Mouse (Mus musculus) brown adipose tissue, adult 24 weeks (tissue): ENCODE data around the gene Hnf1b. TPM values are rescaled to one million over a fixed set of nuclear protein-coding genes. Genes with fewer than 3 reads are reported as not detected.
A peak's percentile ranks its signal among the peaks of the same experiment; 100 is the strongest.

Experiments
- H3K27ac ChIP-seq: fragments of 200-500 bp; replicated peaks from 2 replicates; pipeline ENCODE4 v1.5.1; 2012; ENCODE audit warnings: low read depth, mild to moderate bottlenecking, low read length
- H3K4me1 ChIP-seq: fragments of 200-500 bp; 2 replicates; pipeline ENCODE4 v1.6.1; 2012; ENCODE audit warnings: low read length, mixed read lengths; ENCODE audit not compliant: control insufficient read depth, insufficient read depth, insufficient read length
- H3K4me3 ChIP-seq: fragments of 200-500 bp; 2 replicates; pipeline ENCODE4 v1.5.1; 2012; ENCODE audit warnings: low read depth, mild to moderate bottlenecking, low read length, moderate library complexity; ENCODE audit not compliant: insufficient read depth
- polyA plus RNA-seq: library from polyadenylated mRNA; stranded (reverse); fragments of >200 nt; gene quantifications from 2 replicates; pipeline ENCODE4 v1.2.4, GENCODE M21; 2012; ENCODE audit not compliant: missing spikeins, insufficient read depth, insufficient read length

Hnf1b gene
- polyA plus RNA-seq, 1 experiment, result not detected

DNA sequence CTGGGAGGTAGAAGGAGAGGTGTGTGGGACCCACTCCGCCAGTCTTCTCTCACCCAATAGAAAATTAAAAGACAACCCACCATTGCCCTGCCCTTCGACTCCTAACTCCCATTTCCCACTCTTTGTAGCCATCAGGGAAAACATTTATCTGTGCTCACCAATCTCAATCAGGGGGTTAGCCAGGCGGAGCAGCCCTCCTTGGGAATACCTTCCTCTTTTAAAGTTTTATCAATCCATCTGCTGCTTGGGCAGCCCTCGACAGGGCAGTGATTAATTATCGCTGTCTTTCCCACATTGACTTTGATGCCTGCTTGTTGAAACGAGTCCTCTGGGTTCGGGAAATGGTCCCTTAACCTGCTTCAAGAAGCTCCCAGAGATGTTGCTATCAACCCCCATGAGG, 47.7 kb downstream of the Hnf1b start:
- Histone ChIP-seq H3K27ac (no peak overlapping the region), H3K4me1 (no peaks in the 10 kb centered on the region), H3K4me3 (no peak overlapping the region)

DNA sequence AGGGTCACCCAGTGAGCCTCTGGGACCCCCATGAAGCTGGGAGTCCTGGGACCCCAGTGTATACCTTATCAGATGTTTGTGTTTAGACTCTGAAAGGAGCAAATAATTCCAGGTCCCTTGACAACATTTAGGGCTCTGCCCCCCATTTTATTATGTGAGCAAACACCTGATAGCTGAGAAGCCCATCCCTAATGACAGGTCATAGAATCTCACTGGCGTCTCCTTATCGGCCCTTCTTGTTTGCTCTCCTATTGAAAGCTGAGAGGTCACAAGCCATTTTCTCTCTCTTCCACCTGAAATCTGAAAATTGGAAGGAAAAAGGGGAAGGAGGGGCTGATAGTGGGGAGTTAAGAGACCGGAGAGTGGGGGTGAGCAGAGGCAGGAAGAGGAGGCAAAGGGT, 52.9 kb downstream of the Hnf1b start:
- Histone ChIP-seq H3K4me3 (no peak overlapping the region), H3K4me1 (no peaks in the 10 kb centered on the region), H3K27ac (no peak overlapping the region)

DNA sequence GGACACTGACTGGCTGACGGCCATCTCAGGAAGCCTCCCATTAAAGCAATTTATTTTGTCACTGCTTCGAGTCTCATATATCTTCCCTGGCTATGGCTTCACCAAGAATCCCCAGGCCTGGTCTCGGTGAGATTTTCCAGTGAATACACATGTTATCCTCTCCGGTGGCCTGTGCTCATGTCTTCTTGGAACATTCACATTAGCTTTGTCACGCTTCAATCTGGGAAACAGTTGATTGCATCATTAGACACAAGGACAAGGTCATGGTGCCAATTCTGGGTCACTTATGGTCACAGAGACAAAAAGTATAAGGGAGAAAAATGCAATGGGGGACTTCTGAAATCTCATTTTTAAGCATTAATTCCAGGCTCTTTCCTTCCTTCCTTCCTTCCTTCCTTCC, 55.9 kb downstream of the Hnf1b start:
- Histone ChIP-seq H3K27ac (no peak overlapping the region), H3K4me1 (no peaks in the 10 kb centered on the region), H3K4me3 (no peak overlapping the region)

GRCm38 (mm10) chr11:83908376-83908775, 58.5 kb downstream of the Hnf1b start:
- H3K4me1 ChIP-seq, result no peaks in the 10 kb centered on the region
- no peak overlapping the region for H3K27ac ChIP-seq
- H3K4me3 ChIP-seq, result no peak overlapping the region

DNA sequence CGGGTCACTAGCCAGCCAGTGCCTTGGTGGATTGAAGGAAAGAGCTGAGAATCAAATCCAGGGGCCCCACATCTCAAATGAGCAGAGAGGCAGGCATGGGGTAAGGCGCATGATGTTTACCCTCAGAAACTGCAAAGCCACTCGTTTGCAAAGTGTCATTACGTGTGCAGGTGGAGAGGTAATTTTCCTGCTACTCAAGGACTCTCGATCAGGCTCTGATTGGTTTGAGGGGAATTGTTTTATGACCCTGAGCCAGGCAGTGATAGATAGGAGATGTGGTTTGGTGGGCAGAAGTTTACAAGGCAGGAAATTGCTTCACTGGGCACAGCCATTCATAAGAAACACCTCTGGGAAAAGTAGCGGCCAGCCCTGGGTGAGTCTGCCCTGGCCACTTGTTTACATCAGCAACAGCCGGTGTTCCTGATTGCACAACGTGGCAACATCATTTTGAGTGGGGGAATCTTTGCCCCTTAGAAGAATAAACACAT, 64.0 kb downstream of the Hnf1b start:
- no peak overlapping the region for H3K27ac ChIP-seq
- H3K4me3 ChIP-seq, result no peak overlapping the region
- no peaks in the 10 kb centered on the region for H3K4me1 ChIP-seq

DNA sequence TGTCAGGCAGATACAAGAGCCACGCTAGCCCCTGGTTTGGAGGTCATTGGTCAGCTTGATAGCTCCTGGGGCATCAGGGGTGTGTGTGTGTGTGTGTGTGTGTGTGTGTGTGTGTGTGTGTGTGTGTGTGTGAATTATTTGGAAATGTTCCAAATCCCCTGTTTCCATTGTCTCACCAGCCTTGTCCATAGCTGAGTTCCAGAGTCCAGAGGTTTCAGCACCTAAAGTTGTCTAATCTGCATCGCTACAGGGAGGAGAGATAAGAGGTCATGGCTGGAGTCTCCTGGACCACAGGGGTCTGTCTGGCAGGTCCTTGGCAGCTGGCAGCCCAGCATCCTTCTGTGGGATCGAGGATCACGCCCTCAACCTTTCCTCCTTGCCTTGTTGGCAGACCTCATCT, 64.6 kb downstream of the Hnf1b start:
- Histone ChIP-seq H3K4me3 (no peak overlapping the region), H3K4me1 (no peaks in the 10 kb centered on the region), H3K27ac (no peak overlapping the region)

GRCm38 (mm10) chr11:83922600-83922999, 72.7 kb downstream of the Hnf1b start:
- Histone ChIP-seq H3K27ac (no peak overlapping the region), H3K4me1 (no peaks in the 10 kb centered on the region), H3K4me3 (no peak overlapping the region)

- H3K4me1 ChIP-seq, result no peaks in the 10 kb centered on the region
- no peak overlapping the region for H3K4me3 ChIP-seq
- H3K27ac ChIP-seq, result no peak overlapping the region
Measured at GRCm38 (mm10) chr11:83927097-83927496, 77.2 kb downstream of the Hnf1b start.

DNA sequence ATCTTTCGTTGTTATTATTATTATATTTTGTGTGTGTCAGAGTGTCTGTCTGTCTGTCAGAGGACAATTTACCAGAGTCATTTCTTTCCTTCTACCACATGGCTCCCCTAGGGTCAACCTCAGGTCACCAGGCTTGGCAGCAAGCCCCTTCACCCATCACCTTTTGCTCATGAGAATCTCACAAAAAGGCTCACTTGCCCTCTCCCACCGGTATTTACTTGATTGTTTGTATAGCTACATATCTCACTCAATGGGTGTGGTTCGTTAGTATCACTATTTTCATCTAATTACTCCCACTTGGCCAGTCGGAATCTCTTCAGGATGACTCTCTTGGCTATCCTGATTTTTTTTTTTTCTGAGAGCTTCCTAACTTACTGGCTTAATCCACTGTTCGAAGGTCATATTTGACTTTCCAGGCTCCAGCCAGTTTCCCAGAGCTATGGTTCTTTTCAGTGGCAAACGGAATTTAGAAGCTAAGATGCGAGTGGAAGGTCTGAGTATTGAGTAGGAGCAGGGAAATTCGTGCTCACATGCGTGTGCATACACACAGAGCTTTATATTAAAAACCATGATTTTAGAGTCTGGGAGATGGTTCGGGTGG, 82.7 kb downstream of the Hnf1b start:
- H3K27ac ChIP-seq, result no peak overlapping the region
- H3K4me3 ChIP-seq, result no peak overlapping the region
- no peaks in the 10 kb centered on the region for H3K4me1 ChIP-seq

GRCm38 (mm10) chr11:83933376-83933775, 83.5 kb downstream of the Hnf1b start:
- Histone ChIP-seq H3K4me1 (no peaks in the 10 kb centered on the region), H3K4me3 (no peak overlapping the region), H3K27ac (no peak overlapping the region)

GRCm38 (mm10) chr11:83935986-83936665, 86.3 kb downstream of the Hnf1b start:
- H3K27ac ChIP-seq, result no peak overlapping the region
- H3K4me1 ChIP-seq, result no peaks in the 10 kb centered on the region
- H3K4me3 ChIP-seq, result no peak overlapping the region

- Histone ChIP-seq H3K4me3 (no peak overlapping the region), H3K27ac (no peak overlapping the region), H3K4me1 (peaks cover 3% of the 10 kb centered on the region; the same call in 1 of the 2 replicates)
Measured at GRCm38 (mm10) chr11:83938556-83938955, 88.7 kb downstream of the Hnf1b start.

- peaks cover 3% of the 10 kb centered on the region; the same call in 1 of the 2 replicates for H3K4me1 ChIP-seq
- peak within 1 kb of the TSS; percentile 58 for H3K27ac ChIP-seq
- H3K4me3 ChIP-seq, result peak within 1 kb of the TSS; percentile 94
Measured at GRCm38 (mm10) chr11:83941950-83942840, 92.3 kb downstream of the Hnf1b start, which contains the start of gene Ddx52. Gene Ddx52, plus strand, starts transcription at chr11:83942062.
